Mouse (Mus musculus): ENCODE results near the gene March9. TPM values are rescaled to one million over a fixed set of nuclear protein-coding genes. Genes with fewer than 3 reads are reported as not detected.
A peak's percentile ranks its signal among the peaks of the same experiment; 100 is the strongest.

Gene March9
- polyA plus RNA-seq, 1 experiment from 2014 or later: 4.7 TPM

DNA sequence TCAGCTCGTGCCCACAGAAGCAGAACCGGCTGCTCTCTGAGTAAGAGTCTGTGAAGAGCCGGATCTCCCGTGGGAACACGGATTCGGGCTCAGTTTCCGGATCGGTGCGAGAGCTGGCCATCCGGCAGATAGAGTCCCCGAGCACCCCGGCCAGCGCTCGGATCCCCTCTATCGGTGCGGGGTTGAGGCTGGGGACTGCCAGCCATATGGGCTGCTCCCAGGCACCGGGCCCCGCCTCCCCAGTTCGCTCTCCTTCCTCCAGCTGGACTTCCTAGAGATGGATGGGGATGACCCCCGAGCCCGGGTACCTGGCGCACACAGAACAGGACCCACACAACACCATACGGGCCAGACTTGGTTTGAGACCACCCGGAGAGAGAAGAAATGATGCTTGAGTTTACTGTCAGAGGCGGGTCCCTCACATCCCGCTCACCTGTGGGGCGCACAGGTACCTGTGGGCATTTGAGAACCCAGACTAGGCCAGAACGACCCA, 18.7 kb downstream of the March9 start, which contains the start of the genes Mettl1 and Eef1akmt3:
Gene Mettl1 (plus strand): TSS at position 141 of the 493 bp plus-strand sequence.
Gene Eef1akmt3 (minus strand): TSS at position 240 of the 493 bp plus-strand sequence.
- no peaks in the 10 kb centered on the region for H3K9me3 ChIP-seq (ENCODE audit: control insufficient read depth, low read length)
- no peaks in the 10 kb centered on the region for H3K27me3 ChIP-seq (ENCODE audit: control insufficient read depth, insufficient read depth, low read length)
- H3K36me3 ChIP-seq (ENCODE audit: control insufficient read depth, insufficient read depth, low read length): peaks cover 4% of the 10 kb centered on the region
- peak within 1 kb of the TSS; percentile 77 for H3K4me3 ChIP-seq (ENCODE audit: low read depth, low read length)
- H3K4me1 ChIP-seq (ENCODE audit: control insufficient read depth, insufficient read depth, low read length): 0 out of 2 replicates have a peak, but pooled peaks cover 6% of the 10 kb centered on the region
- DNase-seq (ENCODE audit: low spot score) (peak; percentile 46), ATAC-seq (ENCODE audit: insufficient read depth, low FRiP score, low TSS enrichment) (peak; percentile 66)
- peak within 1 kb of the TSS; percentile 100 for H3K4me2 ChIP-seq (ENCODE audit: low read depth)
- no peak within 1 kb of the TSS for H3K27ac ChIP-seq (ENCODE audit: low read depth, low read length)
- peak within 1 kb of the TSS; percentile 66 for H3K9ac ChIP-seq (ENCODE audit: low read length)
- under 1% methylated on average over 28 of the region's 28 CpGs for WGBS

DNA sequence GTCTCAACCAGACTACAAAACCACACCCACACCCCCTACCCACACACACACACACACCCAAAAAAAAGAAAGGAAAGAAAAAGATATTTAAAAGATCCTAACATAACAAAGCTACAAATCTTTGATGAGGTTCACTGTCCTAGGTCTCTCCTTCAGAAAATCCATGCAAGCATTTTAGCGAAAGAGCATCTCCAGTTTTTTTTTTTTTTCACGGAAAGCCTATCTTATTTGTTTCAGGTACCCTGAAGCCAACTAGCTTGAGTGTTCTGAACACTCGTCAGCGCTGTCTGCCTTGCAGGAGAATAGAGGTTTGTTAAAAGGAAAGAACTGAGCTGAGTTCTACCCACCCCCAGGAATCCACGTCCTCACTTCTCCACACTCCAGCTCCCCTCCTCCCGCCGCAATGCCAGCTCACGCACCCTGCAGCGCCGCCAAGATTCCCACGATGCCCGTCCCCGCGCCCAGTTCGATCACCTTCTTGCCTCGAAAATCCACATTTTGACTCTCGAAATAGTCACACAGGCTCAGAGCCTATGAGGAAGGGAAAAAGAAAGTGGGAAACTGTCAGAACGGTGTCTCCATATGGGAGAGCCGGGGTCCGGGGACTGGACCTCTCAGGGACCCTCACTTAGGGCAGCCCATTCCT, 19.3 kb downstream of the March9 start:
- Histone ChIP-seq H3K36me3 (ENCODE audit: control insufficient read depth, insufficient read depth, low read length) (peaks cover 4% of the 10 kb centered on the region), H3K4me1 (ENCODE audit: control insufficient read depth, insufficient read depth, low read length) (0 out of 2 replicates have a peak, but pooled peaks cover 6% of the 10 kb centered on the region), H3K9ac (ENCODE audit: low read length) (peak overlapping the region; percentile 66), H3K9me3 (ENCODE audit: control insufficient read depth, low read length) (no peaks in the 10 kb centered on the region), H3K4me3 (ENCODE audit: low read depth, low read length) (peak overlapping the region; percentile 77), H3K27me3 (ENCODE audit: control insufficient read depth, insufficient read depth, low read length) (no peaks in the 10 kb centered on the region), H3K27ac (ENCODE audit: low read depth, low read length) (no peak overlapping the region), H3K4me2 (ENCODE audit: low read depth) (peak overlapping the region; percentile 100)
- 2% methylated on average over 20 of the region's 20 CpGs for WGBS
- no peak for DNase-seq (ENCODE audit: low spot score)
- ATAC-seq (ENCODE audit: insufficient read depth, low FRiP score, low TSS enrichment): no peak

DNA sequence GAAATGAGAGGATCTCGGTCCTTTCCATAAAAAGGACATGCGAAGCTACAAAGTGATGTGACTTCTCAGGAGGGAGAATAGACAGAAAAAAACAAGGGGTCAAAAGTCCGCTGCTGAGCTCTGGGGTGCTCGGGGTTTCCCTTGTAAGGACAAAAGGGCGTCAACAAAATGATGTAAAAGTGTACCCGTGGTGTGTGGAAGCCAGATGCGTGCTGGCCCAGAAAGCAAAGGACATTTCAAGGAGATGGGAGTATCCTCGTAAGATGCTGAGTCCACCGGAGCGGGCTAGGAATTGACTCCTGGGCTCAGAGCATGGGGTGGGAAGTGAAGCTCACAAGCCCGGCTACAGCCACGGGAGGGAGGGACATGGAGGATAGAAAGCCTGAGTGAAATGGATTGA, 22.3 kb downstream of the March9 start:
- H3K4me1 ChIP-seq (ENCODE audit: control insufficient read depth, insufficient read depth, low read length): 0 out of 2 replicates have a peak, but pooled peaks cover 3% of the 10 kb centered on the region
- no peak for ATAC-seq (ENCODE audit: insufficient read depth, low FRiP score, low TSS enrichment)
- 66% methylated on average over 12 of the region's 12 CpGs for WGBS

DNA sequence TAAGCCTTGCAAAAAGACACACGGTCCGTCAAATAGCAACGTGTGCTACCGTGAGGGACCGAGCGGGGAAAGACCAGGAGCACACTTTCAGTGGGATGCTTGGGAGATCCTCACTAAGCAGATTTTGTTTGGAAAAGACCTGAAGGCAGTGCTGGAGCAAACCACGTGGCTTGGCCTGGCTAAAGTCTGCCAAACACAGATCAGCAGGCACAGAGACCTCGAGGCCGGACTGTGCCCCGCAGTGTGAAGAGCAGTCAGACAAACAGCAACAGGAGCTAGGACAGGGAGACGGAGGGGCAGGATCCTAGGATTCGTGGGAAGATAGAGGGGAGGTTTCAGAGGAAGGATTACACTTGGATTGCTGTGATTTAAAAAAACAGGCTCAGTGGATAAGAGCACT, 23.7 kb downstream of the March9 start:
- no peak overlapping the region for H3K9ac ChIP-seq (ENCODE audit: low read length)
- WGBS: 86% methylated on average over 12 of the region's 12 CpGs
- no peaks in the 10 kb centered on the region for H3K36me3 ChIP-seq (ENCODE audit: control insufficient read depth, insufficient read depth, low read length)
- H3K4me2 ChIP-seq (ENCODE audit: low read depth): no peak overlapping the region
- no peak for DNase-seq (ENCODE audit: low spot score)
- no peak overlapping the region for H3K27ac ChIP-seq (ENCODE audit: low read depth, low read length)
- ATAC-seq (ENCODE audit: insufficient read depth, low FRiP score, low TSS enrichment): no peak
- no peak overlapping the region for H3K4me3 ChIP-seq (ENCODE audit: low read depth, low read length)
- H3K27me3 ChIP-seq (ENCODE audit: control insufficient read depth, insufficient read depth, low read length): no peaks in the 10 kb centered on the region
- no peaks in the 10 kb centered on the region for H3K9me3 ChIP-seq (ENCODE audit: control insufficient read depth, low read length)
- no peaks in the 10 kb centered on the region for H3K4me1 ChIP-seq (ENCODE audit: control insufficient read depth, insufficient read depth, low read length)

More for the DNA sequence above, 22.3 kb downstream of the March9 start:
- no peak overlapping the region for H3K27ac ChIP-seq (ENCODE audit: low read depth, low read length)
- H3K9me3 ChIP-seq (ENCODE audit: control insufficient read depth, low read length): no peaks in the 10 kb centered on the region
- DNase-seq (ENCODE audit: low spot score): no peak
- no peaks in the 10 kb centered on the region for H3K27me3 ChIP-seq (ENCODE audit: control insufficient read depth, insufficient read depth, low read length)
- H3K9ac ChIP-seq (ENCODE audit: low read length): no peak overlapping the region
- H3K4me3 ChIP-seq (ENCODE audit: low read depth, low read length): no peak overlapping the region
- H3K4me2 ChIP-seq (ENCODE audit: low read depth): no peak overlapping the region
- H3K36me3 ChIP-seq (ENCODE audit: control insufficient read depth, insufficient read depth, low read length): no peaks in the 10 kb centered on the region

DNA sequence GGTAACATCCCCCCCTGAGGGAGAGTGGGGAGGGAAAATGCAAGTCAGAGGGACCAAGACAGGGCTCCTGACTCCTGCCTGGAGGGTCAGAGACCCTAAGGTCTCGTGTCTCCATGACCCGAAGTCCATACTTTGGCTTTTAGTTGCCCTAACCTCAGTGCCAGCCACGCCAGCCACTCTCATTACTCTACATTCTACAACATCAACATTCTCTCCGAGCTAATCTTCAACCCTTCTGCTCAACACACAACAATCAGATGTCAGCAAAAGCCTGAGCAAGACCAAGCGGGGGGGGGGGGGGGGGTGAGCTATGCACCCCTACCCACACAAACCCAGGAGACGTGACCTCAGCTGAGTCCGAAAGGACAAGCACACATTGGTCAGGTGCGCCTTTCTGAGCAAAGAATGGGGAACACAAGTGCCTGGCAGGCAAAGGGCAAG, 26.7 kb downstream of the March9 start:
- no peak overlapping the region for H3K4me2 ChIP-seq (ENCODE audit: low read depth)
- H3K36me3 ChIP-seq (ENCODE audit: control insufficient read depth, insufficient read depth, low read length): 0 out of 2 replicates have a peak, but pooled peaks cover 2% of the 10 kb centered on the region
- H3K27ac ChIP-seq (ENCODE audit: low read depth, low read length): no peak overlapping the region
- no peak for DNase-seq (ENCODE audit: low spot score)
- ATAC-seq (ENCODE audit: insufficient read depth, low FRiP score, low TSS enrichment): no peak
- H3K27me3 ChIP-seq (ENCODE audit: control insufficient read depth, insufficient read depth, low read length): no peaks in the 10 kb centered on the region
- H3K4me1 ChIP-seq (ENCODE audit: control insufficient read depth, insufficient read depth, low read length): 0 out of 2 replicates have a peak, but pooled peaks cover 4% of the 10 kb centered on the region
- no peak overlapping the region for H3K9ac ChIP-seq (ENCODE audit: low read length)
- H3K9me3 ChIP-seq (ENCODE audit: control insufficient read depth, low read length): no peaks in the 10 kb centered on the region
- H3K4me3 ChIP-seq (ENCODE audit: low read depth, low read length): no peak overlapping the region
- 90% methylated on average over 7 of the region's 8 CpGs for WGBS

DNA sequence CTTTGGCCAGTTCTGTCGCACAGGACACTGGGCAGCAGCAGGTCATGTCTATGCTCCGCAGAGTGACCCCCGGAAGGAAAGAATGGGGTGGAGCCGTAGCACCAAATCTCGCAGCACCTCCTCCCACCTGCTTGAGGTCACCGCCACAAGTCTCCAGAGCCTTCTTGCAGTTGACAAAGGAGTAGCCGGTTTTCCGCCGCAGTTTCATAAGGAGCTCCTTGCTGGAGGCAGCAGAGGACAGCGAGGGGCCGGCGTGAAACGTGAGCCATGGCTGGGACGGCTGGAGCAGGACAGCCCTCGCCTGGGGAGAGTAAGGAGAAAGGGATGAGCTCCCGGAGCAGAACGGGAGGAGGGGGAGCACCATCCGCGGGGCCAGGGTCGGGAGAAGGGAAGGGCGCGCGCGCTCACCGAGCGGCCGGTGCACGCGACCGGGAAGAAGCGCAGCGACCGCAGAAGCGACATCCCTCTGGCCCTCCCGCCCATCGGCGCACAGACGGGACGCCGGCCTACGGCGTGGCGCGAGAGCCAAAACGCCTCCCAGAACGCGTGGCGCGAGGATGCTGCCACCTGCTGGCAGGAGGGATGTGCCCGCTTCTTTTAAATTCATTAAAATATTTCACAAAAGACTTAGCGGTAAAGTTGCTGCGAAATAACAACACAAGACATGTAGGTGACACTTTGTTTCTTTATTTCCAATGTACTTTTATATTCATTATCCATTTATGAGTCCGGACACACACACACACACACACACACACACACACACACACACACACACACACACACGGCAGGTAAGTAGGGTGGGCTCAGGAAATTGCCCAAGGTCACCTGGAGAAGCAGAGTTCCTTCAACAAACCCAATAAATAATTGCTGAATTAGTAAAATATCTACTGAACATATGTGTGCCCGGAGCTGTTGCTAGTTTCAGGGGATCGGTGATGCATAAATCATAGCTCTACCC, 29.4 kb downstream of the March9 start, which contains the start of gene Tsfm:
Gene Tsfm (minus strand): TSS at position 505 of the 961 bp plus-strand sequence.
- H3K9ac ChIP-seq (ENCODE audit: low read length): peak within 1 kb of the TSS; percentile 76
- peak; percentile 93 for DNase-seq (ENCODE audit: low spot score)
- H3K9me3 ChIP-seq (ENCODE audit: control insufficient read depth, low read length): no peaks in the 10 kb centered on the region
- H3K27me3 ChIP-seq (ENCODE audit: control insufficient read depth, insufficient read depth, low read length): no peaks in the 10 kb centered on the region
- 0 out of 2 replicates have a peak, but pooled peaks cover 4% of the 10 kb centered on the region for H3K4me1 ChIP-seq (ENCODE audit: control insufficient read depth, insufficient read depth, low read length)
- peak within 1 kb of the TSS; percentile 11; the same call in 1 of the 2 replicates for H3K27ac ChIP-seq (ENCODE audit: low read depth, low read length)
- peak within 1 kb of the TSS; percentile 51 for H3K4me2 ChIP-seq (ENCODE audit: low read depth)
- ATAC-seq (ENCODE audit: insufficient read depth, low FRiP score, low TSS enrichment): peak; percentile 86
- H3K36me3 ChIP-seq (ENCODE audit: control insufficient read depth, insufficient read depth, low read length): peaks cover 14% of the 10 kb centered on the region
- H3K4me3 ChIP-seq (ENCODE audit: low read depth, low read length): peak within 1 kb of the TSS; percentile 69
- 6% methylated on average over 51 of the region's 56 CpGs for WGBS

DNA sequence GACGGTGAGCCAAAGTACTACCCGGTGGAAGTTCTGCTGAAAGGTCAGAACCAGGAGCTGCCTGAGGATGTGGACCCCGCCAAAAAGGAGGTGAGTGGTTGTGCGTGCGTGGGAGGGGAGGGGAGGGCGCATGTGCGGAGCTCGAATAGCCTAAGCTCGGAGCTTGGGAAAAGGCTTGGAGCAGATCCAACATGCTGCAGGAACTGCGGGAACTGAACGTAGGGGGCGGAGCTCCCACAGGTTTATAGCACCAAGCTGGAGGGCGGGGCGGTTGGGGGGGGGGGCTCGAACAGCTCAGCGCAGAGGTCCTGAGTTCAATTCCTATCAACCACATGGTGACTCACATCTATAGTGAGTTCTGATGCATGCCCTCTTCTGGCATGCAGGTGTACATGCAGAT, 41.6 kb downstream of the March9 start:
- no peaks in the 10 kb centered on the region for H3K27me3 ChIP-seq (ENCODE audit: control insufficient read depth, insufficient read depth, low read length)
- no peak for ATAC-seq (ENCODE audit: insufficient read depth, low FRiP score, low TSS enrichment)

DNA sequence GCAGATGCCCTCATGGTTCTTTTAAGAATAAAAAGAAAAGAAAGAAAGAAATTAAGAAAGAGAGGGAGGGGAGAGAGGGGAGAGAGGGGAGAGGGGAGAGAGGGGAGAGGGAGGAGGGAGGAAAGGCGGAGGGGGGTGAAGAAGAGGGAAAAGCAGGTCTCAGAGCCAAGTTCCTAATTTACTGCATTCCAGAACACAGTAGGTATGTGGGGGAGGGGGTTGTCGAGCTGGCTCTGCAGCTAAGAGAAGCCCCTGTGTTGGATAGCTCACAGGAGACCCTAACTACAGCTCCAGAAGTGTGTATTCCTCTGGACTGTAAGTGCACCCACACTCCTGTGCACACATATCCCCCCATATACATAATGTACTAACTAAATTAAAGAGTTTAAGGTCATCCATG, 42.9 kb downstream of the March9 start:
- Histone ChIP-seq H3K4me1 (ENCODE audit: control insufficient read depth, insufficient read depth, low read length) (no peaks in the 10 kb centered on the region), H3K9ac (ENCODE audit: low read length) (no peak overlapping the region), H3K9me3 (ENCODE audit: control insufficient read depth, low read length) (no peaks in the 10 kb centered on the region), H3K4me2 (ENCODE audit: low read depth) (no peak overlapping the region), H3K4me3 (ENCODE audit: low read depth, low read length) (no peak overlapping the region), H3K27ac (ENCODE audit: low read depth, low read length) (no peak overlapping the region), H3K27me3 (ENCODE audit: control insufficient read depth, insufficient read depth, low read length) (no peaks in the 10 kb centered on the region), H3K36me3 (ENCODE audit: control insufficient read depth, insufficient read depth, low read length) (no peaks in the 10 kb centered on the region)
- 25% methylated on average over 2 of the region's 2 CpGs for WGBS
- ATAC-seq (ENCODE audit: insufficient read depth, low FRiP score, low TSS enrichment) (no peak), DNase-seq (ENCODE audit: low spot score) (no peak)

More for the DNA sequence above, 41.6 kb downstream of the March9 start:
- H3K9me3 ChIP-seq (ENCODE audit: control insufficient read depth, low read length): no peaks in the 10 kb centered on the region
- 78% methylated on average over 16 of the region's 16 CpGs for WGBS
- H3K4me1 ChIP-seq (ENCODE audit: control insufficient read depth, insufficient read depth, low read length): no peaks in the 10 kb centered on the region
- H3K4me3 ChIP-seq (ENCODE audit: low read depth, low read length): no peak overlapping the region
- no peak for DNase-seq (ENCODE audit: low spot score)
- H3K4me2 ChIP-seq (ENCODE audit: low read depth): no peak overlapping the region
- H3K27ac ChIP-seq (ENCODE audit: low read depth, low read length): no peak overlapping the region
- H3K9ac ChIP-seq (ENCODE audit: low read length): no peak overlapping the region
- H3K36me3 ChIP-seq (ENCODE audit: control insufficient read depth, insufficient read depth, low read length): peaks cover 6% of the 10 kb centered on the region

All from neural tube, embryonic 11.5 days (tissue).